Mouse (Mus musculus): ENCODE results near the gene Snd1.

DNA sequence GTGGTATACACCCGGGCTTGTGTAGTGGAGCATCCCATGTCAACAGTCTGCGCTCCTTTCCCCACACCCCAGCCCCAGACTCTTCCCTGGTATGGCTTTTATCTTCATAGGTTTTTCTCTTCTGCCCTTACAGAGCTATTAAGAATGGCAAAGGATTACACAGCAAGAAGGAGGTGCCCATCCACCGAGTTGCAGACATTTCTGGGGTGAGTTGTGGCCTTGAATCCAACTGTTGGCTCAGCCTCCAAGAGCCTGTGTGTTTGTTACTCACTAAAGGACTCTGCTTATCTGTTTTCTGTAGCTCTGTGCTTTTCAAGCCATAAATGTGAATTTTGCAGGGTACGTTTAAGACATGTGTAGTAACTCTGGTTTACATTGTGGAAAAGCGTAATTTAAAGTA, 249.8 kb downstream of the Snd1 start:
- TF ChIP-seq POLR2A (IDR thresholded peaks at IDR 0.05; ENCODE audit: extremely low read depth, insufficient read depth, low read length): no peak
- no peak for TF ChIP-seq CTCF (IDR thresholded peaks at IDR 0.05; ENCODE audit: extremely low read depth, insufficient read depth, low read length)
